Mouse (Mus musculus) T-helper 2 cell (primary cell): ENCODE data around the gene Pnmal1.

ENCODE experiments used
- in situ Hi-C: fragments of 300-600 bp; cut with MboI, MseI; formaldehyde crosslinking; loops from one replicate; pipeline ENCODE4 v1.15.1; 2025; ENCODE audit warnings: high pct_unique_total_duplicates

The Pnmal1 gene

GRCm38 (mm10) chr7:16949908-16950841 is 9.3 kb upstream of the Pnmal1 start:
- in situ Hi-C loops, result loop anchor here (5.0 kb wide), 1 partner anchor 47 kb away; no protein-coding TSS in a partner anchor

- in situ Hi-C loops, result loop anchor here (5.0 kb wide), 1 partner anchor 46 kb away; no protein-coding TSS in a partner anchor
Measured at GRCm38 (mm10) chr7:16950861-16951635, 8.4 kb upstream of the Pnmal1 start.

GRCm38 (mm10) chr7:16953776-16954175 is 5.7 kb upstream of the Pnmal1 start:
- in situ Hi-C loops, result loop anchor here (5.0 kb wide), 1 partner anchor 44 kb away; no protein-coding TSS in a partner anchor

- in situ Hi-C loops, result no loop called here
Measured at GRCm38 (mm10) chr7:16955712-16956111, 3.8 kb upstream of the Pnmal1 start.

- in situ Hi-C loops, result no loop called here
Measured at GRCm38 (mm10) chr7:16956410-16957265, 2.8 kb upstream of the Pnmal1 start.

- in situ Hi-C loops, result no loop called here
Measured at GRCm38 (mm10) chr7:16961678-16962077, 2.2 kb downstream of the Pnmal1 start.

GRCm38 (mm10) chr7:16968414-16968813 is 8.9 kb downstream of the Pnmal1 start:
- in situ Hi-C loops, result no loop called here

- in situ Hi-C loops, result no loop called here
Measured at GRCm38 (mm10) chr7:16971160-16971559, 11.7 kb downstream of the Pnmal1 start.

- in situ Hi-C loops, result no loop called here
Measured at GRCm38 (mm10) chr7:16974018-16974417, 14.5 kb downstream of the Pnmal1 start.

GRCm38 (mm10) chr7:16976298-16976697 is 16.8 kb downstream of the Pnmal1 start:
- in situ Hi-C loops, result no loop called here

- in situ Hi-C loops, result no loop called here
Measured at GRCm38 (mm10) chr7:16978173-16978572, 18.7 kb downstream of the Pnmal1 start.

GRCm38 (mm10) chr7:16978593-16978992 is 19.1 kb downstream of the Pnmal1 start:
- in situ Hi-C loops, result no loop called here

GRCm38 (mm10) chr7:16980348-16980747 is 20.9 kb downstream of the Pnmal1 start:
- in situ Hi-C loops, result no loop called here

- in situ Hi-C loops, result no loop called here
Measured at GRCm38 (mm10) chr7:16982859-16983568, 23.5 kb downstream of the Pnmal1 start, which contains the start of gene Gm42372. Gene Gm42372 (plus strand): TSS chr7:16983086.

- in situ Hi-C loops, result no loop called here
Measured at GRCm38 (mm10) chr7:16987541-16988149, 28.2 kb downstream of the Pnmal1 start.

- in situ Hi-C loops, result no loop called here
Measured at GRCm38 (mm10) chr7:16988405-16988804, 28.9 kb downstream of the Pnmal1 start.

GRCm38 (mm10) chr7:16990006-16990744 is 30.7 kb downstream of the Pnmal1 start:
- in situ Hi-C loops, result no loop called here

GRCm38 (mm10) chr7:16991681-16992450 is 32.4 kb downstream of the Pnmal1 start:
- in situ Hi-C loops, result no loop called here

- in situ Hi-C loops, result no loop called here
Measured at GRCm38 (mm10) chr7:16992451-16992807, 33.0 kb downstream of the Pnmal1 start, which contains the start of gene Ccdc8. Gene Ccdc8 (plus strand): TSS chr7:16992708.
